Mouse (Mus musculus) heart, embryonic 14.5 days (tissue): ENCODE measurements at regions not wholly inside any gene's neighbourhood (a gene's known extent, or its start where the extent isn't known, plus 50 kb on each side); places are given as distances from the start of the nearest gene placed in this dataset.

Source experiments
- ATAC-seq: fragments of 200-750 bp; cut with Nextera tagmentation; 2 replicates; pipeline ENCODE4 v1.8.0; 2017; ENCODE audit warnings: low read depth, moderate TSS enrichment; ENCODE audit not compliant: insufficient number of reproducible peaks, insufficient read depth, low FRiP score
- H3K27ac ChIP-seq, 2 experiments: fragments of 200-500 bp in 1 of 2; fragments of 300-500 bp in 1 of 2; sonication (generic) in 1 of 2; replicated peaks in 1 of 2; 2 replicates each; pipeline ENCODE4 v1.5.1; 2012 to 2014; ENCODE audit warnings: low read depth in 2 of 2, low read length in 2 of 2, control low read depth in 1 of 2, mild to moderate bottlenecking in 1 of 2, mixed read lengths in 1 of 2; ENCODE audit not compliant: control insufficient read depth in 1 of 2, insufficient read depth in 1 of 2
- H3K27me3 ChIP-seq: fragments of 300-500 bp; sonication (generic); 2 replicates; pipeline ENCODE4 v1.6.1; 2014; ENCODE audit warnings: mild to moderate bottlenecking, low read length, control low read depth; ENCODE audit not compliant: control insufficient read depth, insufficient read depth
- H3K36me3 ChIP-seq: fragments of 300-500 bp; sonication (generic); 2 replicates; pipeline ENCODE4 v1.6.1; 2014; ENCODE audit warnings: mild to moderate bottlenecking, control low read depth, low read length, mixed read lengths; ENCODE audit not compliant: control insufficient read depth, insufficient read depth
- H3K4me1 ChIP-seq, 2 experiments: fragments of 200-500 bp in 1 of 2; fragments of 300-500 bp in 1 of 2; sonication (generic) in 1 of 2; 2 replicates each; pipeline ENCODE4 v1.6.1; 2012 to 2014; ENCODE audit warnings: low read length in 2 of 2, control low read depth in 1 of 2, mixed read lengths in 1 of 2; ENCODE audit not compliant: control insufficient read depth in 2 of 2, insufficient read depth in 2 of 2
- H3K4me2 ChIP-seq: fragments of 300-500 bp; sonication (generic); 2 replicates; pipeline ENCODE4 v1.6.1; 2014; ENCODE audit warnings: mild to moderate bottlenecking, low read length
- H3K4me3 ChIP-seq, 2 experiments: fragments of 200-500 bp in 1 of 2; fragments of 300-500 bp in 1 of 2; sonication (generic) in 1 of 2; 2 replicates each; pipeline ENCODE4 v1.5.1; 2012 to 2014; ENCODE audit warnings: low read length in 2 of 2, mild to moderate bottlenecking in 2 of 2, control low read depth in 1 of 2, low read depth in 1 of 2, moderate library complexity in 1 of 2; ENCODE audit not compliant: control insufficient read depth in 1 of 2, insufficient read depth in 1 of 2
- H3K9ac ChIP-seq: fragments of 300-500 bp; sonication (generic); 2 replicates; pipeline ENCODE4 v1.6.1; 2014; ENCODE audit warnings: mild to moderate bottlenecking, low read length
- H3K9me3 ChIP-seq: fragments of 300-500 bp; sonication (generic); 2 replicates; pipeline ENCODE4 v1.6.1; 2016; ENCODE audit warnings: low read length, control low read depth; ENCODE audit not compliant: control insufficient read depth
- WGBS: fragments of 180-500 bp; shearing (Covaris S2); extraction: QIAGEN DNeasy Blood & Tissue Kit; methylation state at CpG from one replicate; pipeline ENCODE4 v1.1.7; 2014; 5-methylcytosine and 5-hydroxymethylcytosine counted together

GRCm38 (mm10) chr9:32928289-32929000, 292.4 kb downstream of the Ets1 start:
- H3K27ac ChIP-seq, result no peak overlapping the region
- ATAC-seq, result no peak
- H3K9ac ChIP-seq, result no peak overlapping the region
- 84% methylated on average over 8 of the region's 8 CpGs for WGBS
- H3K4me1 ChIP-seq, result peaks cover 10 to 12% of the 10 kb centered on the region in 2 experiments
- no peaks in the 10 kb centered on the region for H3K27me3 ChIP-seq
- H3K36me3 ChIP-seq, result no peaks in the 10 kb centered on the region
- H3K4me3 ChIP-seq, result no peak overlapping the region
- no peak overlapping the region for H3K4me2 ChIP-seq
- no peaks in the 10 kb centered on the region for H3K9me3 ChIP-seq

GRCm38 (mm10) chr9:32929331-32929730, 293.3 kb downstream of the Ets1 start:
- no peak for ATAC-seq
- Histone ChIP-seq H3K4me2 (no peak overlapping the region), H3K9me3 (no peaks in the 10 kb centered on the region), H3K27ac (no peak overlapping the region), H3K9ac (no peak overlapping the region), H3K36me3 (no peaks in the 10 kb centered on the region), H3K4me1 (peaks cover 13 to 21% of the 10 kb centered on the region in 2 experiments), H3K27me3 (no peaks in the 10 kb centered on the region), H3K4me3 (no peak overlapping the region)
- 79% methylated on average over 1 of the region's 1 CpGs for WGBS

- no peak overlapping the region for H3K27ac ChIP-seq
- H3K4me1 ChIP-seq, result peaks cover 13 to 23% of the 10 kb centered on the region in 2 experiments
- no peaks in the 10 kb centered on the region for H3K36me3 ChIP-seq
- H3K27me3 ChIP-seq, result no peaks in the 10 kb centered on the region
- H3K4me2 ChIP-seq, result no peak overlapping the region
- no peak for ATAC-seq
- no peak overlapping the region for H3K4me3 ChIP-seq
- H3K9me3 ChIP-seq, result no peaks in the 10 kb centered on the region
- 92% methylated on average over 3 of the region's 3 CpGs for WGBS
- no peak overlapping the region for H3K9ac ChIP-seq
These were observed 293.8 kb downstream of the Ets1 start for GRCm38 (mm10) chr9:32929826-32930225.

GRCm38 (mm10) chr9:32931266-32932005, 295.4 kb downstream of the Ets1 start:
- Histone ChIP-seq H3K27ac (no peak overlapping the region), H3K9ac (no peak overlapping the region), H3K4me1 (peaks cover 13 to 23% of the 10 kb centered on the region in 2 experiments), H3K9me3 (no peaks in the 10 kb centered on the region), H3K36me3 (no peaks in the 10 kb centered on the region), H3K4me3 (no peak overlapping the region), H3K4me2 (no peak overlapping the region), H3K27me3 (no peaks in the 10 kb centered on the region)
- ATAC-seq, result no peak
- 60% methylated on average over 10 of the region's 10 CpGs for WGBS

- Histone ChIP-seq H3K4me1 (peaks cover 13 to 23% of the 10 kb centered on the region in 2 experiments), H3K4me2 (no peak overlapping the region), H3K9ac (no peak overlapping the region), H3K27me3 (no peaks in the 10 kb centered on the region), H3K9me3 (no peaks in the 10 kb centered on the region), H3K27ac (peak overlapping the region; percentile 16 to 44; a peak in 3 of 4 replicates), H3K4me3 (no peak overlapping the region), H3K36me3 (no peaks in the 10 kb centered on the region)
- no peak for ATAC-seq
- WGBS, result 54% methylated on average over 7 of the region's 7 CpGs
These were observed 297.4 kb downstream of the Ets1 start for GRCm38 (mm10) chr9:32933237-32934071.

- H3K36me3 ChIP-seq, result no peaks in the 10 kb centered on the region
- no peaks in the 10 kb centered on the region for H3K27me3 ChIP-seq
- WGBS, result 33% methylated on average over 1 of the region's 1 CpGs
- peaks cover 13 to 23% of the 10 kb centered on the region in 2 experiments for H3K4me1 ChIP-seq
- no peak overlapping the region for H3K9ac ChIP-seq
- H3K9me3 ChIP-seq, result no peaks in the 10 kb centered on the region
- H3K27ac ChIP-seq, result 0 out of 4 replicates have a peak overlapping the region, but pooled peaks of 1 of the 2 experiments have one; percentile 16
- H3K4me2 ChIP-seq, result no peak overlapping the region
- no peak for ATAC-seq
- no peak overlapping the region for H3K4me3 ChIP-seq
These were observed 298.4 kb downstream of the Ets1 start for GRCm38 (mm10) chr9:32934436-32934835.

GRCm38 (mm10) chr9:32936462-32936861, 300.4 kb downstream of the Ets1 start:
- Histone ChIP-seq H3K27me3 (no peaks in the 10 kb centered on the region), H3K4me3 (no peak overlapping the region), H3K27ac (no peak overlapping the region), H3K9me3 (no peaks in the 10 kb centered on the region), H3K4me2 (no peak overlapping the region), H3K36me3 (no peaks in the 10 kb centered on the region), H3K4me1 (peaks cover 14 to 31% of the 10 kb centered on the region in 2 experiments), H3K9ac (no peak overlapping the region)
- ATAC-seq, result no peak
- 49% methylated on average over 9 of the region's 9 CpGs for WGBS
